Mouse (Mus musculus) right cerebral cortex, postnatal 25 days (tissue): ENCODE data around the gene Helz.

Experiments
- DNase-seq: peaks from one replicate; pipeline ENCODE4 v3.0.0; 2022

Gene Helz

GRCm38 (mm10) chr11:107624661-107625060 lies 76.9 kb downstream of the Helz start:
- no peak for DNase-seq

GRCm38 (mm10) chr11:107625746-107626145 lies 78.0 kb downstream of the Helz start:
- DNase-seq: no peak

- DNase-seq: peak; percentile 49
Observed at GRCm38 (mm10) chr11:107629504-107629903, 81.8 kb downstream of the Helz start.

- no peak for DNase-seq
Observed at GRCm38 (mm10) chr11:107629951-107630350, 82.2 kb downstream of the Helz start.

GRCm38 (mm10) chr11:107631124-107631523 lies 83.4 kb downstream of the Helz start:
- no peak for DNase-seq

GRCm38 (mm10) chr11:107633563-107634146 lies 85.9 kb downstream of the Helz start:
- DNase-seq: no peak

- DNase-seq: no peak
Observed at GRCm38 (mm10) chr11:107638137-107638536, 90.4 kb downstream of the Helz start.

GRCm38 (mm10) chr11:107639657-107640056 lies 91.9 kb downstream of the Helz start:
- no peak for DNase-seq

- no peak for DNase-seq
Observed at GRCm38 (mm10) chr11:107644461-107644860, 96.7 kb downstream of the Helz start.

GRCm38 (mm10) chr11:107647330-107647729 lies 99.6 kb downstream of the Helz start:
- DNase-seq: no peak

- DNase-seq: no peak
Observed at GRCm38 (mm10) chr11:107648668-107649067, 100.9 kb downstream of the Helz start.

- no peak for DNase-seq
Observed at GRCm38 (mm10) chr11:107649458-107649857, 101.7 kb downstream of the Helz start.

- DNase-seq: no peak
Observed at GRCm38 (mm10) chr11:107650422-107651051, 102.8 kb downstream of the Helz start.

GRCm38 (mm10) chr11:107651391-107651790 lies 103.7 kb downstream of the Helz start:
- no peak for DNase-seq

GRCm38 (mm10) chr11:107652137-107652536 lies 104.4 kb downstream of the Helz start:
- no peak for DNase-seq

- DNase-seq: no peak
Observed at GRCm38 (mm10) chr11:107655538-107655937, 107.8 kb downstream of the Helz start.

GRCm38 (mm10) chr11:107657117-107657516 lies 109.4 kb downstream of the Helz start:
- no peak for DNase-seq

- no peak for DNase-seq
Observed at GRCm38 (mm10) chr11:107660452-107660851, 112.7 kb downstream of the Helz start.

GRCm38 (mm10) chr11:107662666-107663065 lies 114.9 kb downstream of the Helz start:
- DNase-seq: no peak

GRCm38 (mm10) chr11:107667542-107667941 lies 119.8 kb downstream of the Helz start:
- no peak for DNase-seq

GRCm38 (mm10) chr11:107668223-107668622 lies 120.5 kb downstream of the Helz start:
- DNase-seq: no peak

- no peak for DNase-seq
Observed at GRCm38 (mm10) chr11:107668977-107669376, 121.2 kb downstream of the Helz start.

GRCm38 (mm10) chr11:107674006-107674405 lies 126.3 kb downstream of the Helz start:
- no peak for DNase-seq

GRCm38 (mm10) chr11:107674601-107675000 lies 126.9 kb downstream of the Helz start:
- DNase-seq: no peak

- DNase-seq: no peak
Observed at GRCm38 (mm10) chr11:107675246-107675645, 127.5 kb downstream of the Helz start.
